Mouse (Mus musculus): Measurements from ENCODE around the gene Plxna2. TPM values are rescaled to one million over a fixed set of nuclear protein-coding genes. Genes with fewer than 3 reads are reported as not detected.

Gene Plxna2
- polyA plus RNA-seq, 1 experiment from 2014 or later: 4.0 TPM

- WGBS: 92% methylated on average over 5 of the region's 5 CpGs
- no peaks in the 10 kb centered on the region for H3K4me1 ChIP-seq (ENCODE audit: control insufficient read depth, insufficient read depth, low read length)
- no peak for ATAC-seq (ENCODE audit: insufficient number of reproducible peaks, low FRiP score, low TSS enrichment, low read depth)
Observed at GRCm38 (mm10) chr1:194776510-194777244, 158.7 kb downstream of the Plxna2 start.

GRCm38 (mm10) chr1:194777608-194778007 is 159.6 kb downstream of the Plxna2 start:
- Histone ChIP-seq H3K9ac (ENCODE audit: low read length) (no peak overlapping the region), H3K36me3 (ENCODE audit: control insufficient read depth, insufficient read depth, low read length) (no peaks in the 10 kb centered on the region), H3K27ac (replicated peaks; ENCODE audit: low read depth, low read length) (no peak overlapping the region), H3K4me2 (ENCODE audit: low read depth, severe bottlenecking) (no peak overlapping the region), H3K27me3 (ENCODE audit: control insufficient read depth, insufficient read depth, low read length) (no peaks in the 10 kb centered on the region), H3K4me1 (ENCODE audit: control insufficient read depth, insufficient read depth, low read length) (no peaks in the 10 kb centered on the region), H3K9me3 (ENCODE audit: control insufficient read depth, low read length) (no peaks in the 10 kb centered on the region), H3K4me3 (ENCODE audit: low read depth, low read length) (no peak overlapping the region)
- 84% methylated on average over 2 of the region's 2 CpGs for WGBS
- DNase-seq (ENCODE audit: low spot score): no peak
- ATAC-seq (ENCODE audit: insufficient number of reproducible peaks, low FRiP score, low TSS enrichment, low read depth): no peak

More at GRCm38 (mm10) chr1:194776510-194777244, 158.7 kb downstream of the Plxna2 start:
- H3K36me3 ChIP-seq (ENCODE audit: control insufficient read depth, insufficient read depth, low read length): no peaks in the 10 kb centered on the region
- H3K27ac ChIP-seq (replicated peaks; ENCODE audit: low read depth, low read length): no peak overlapping the region
- H3K27me3 ChIP-seq (ENCODE audit: control insufficient read depth, insufficient read depth, low read length): no peaks in the 10 kb centered on the region
- H3K4me2 ChIP-seq (ENCODE audit: low read depth, severe bottlenecking): no peak overlapping the region
- no peak overlapping the region for H3K9ac ChIP-seq (ENCODE audit: low read length)
- H3K9me3 ChIP-seq (ENCODE audit: control insufficient read depth, low read length): no peaks in the 10 kb centered on the region
- DNase-seq (ENCODE audit: low spot score): no peak
- H3K4me3 ChIP-seq (ENCODE audit: low read depth, low read length): no peak overlapping the region

- H3K36me3 ChIP-seq (ENCODE audit: control insufficient read depth, insufficient read depth, low read length): no peaks in the 10 kb centered on the region
- no peak overlapping the region for H3K9ac ChIP-seq (ENCODE audit: low read length)
- H3K4me2 ChIP-seq (ENCODE audit: low read depth, severe bottlenecking): no peak overlapping the region
- H3K9me3 ChIP-seq (ENCODE audit: control insufficient read depth, low read length): no peaks in the 10 kb centered on the region
- ATAC-seq (ENCODE audit: insufficient number of reproducible peaks, low FRiP score, low TSS enrichment, low read depth) (no peak), DNase-seq (ENCODE audit: low spot score) (no peak)
- no peak overlapping the region for H3K27ac ChIP-seq (replicated peaks; ENCODE audit: low read depth, low read length)
- no peaks in the 10 kb centered on the region for H3K4me1 ChIP-seq (ENCODE audit: control insufficient read depth, insufficient read depth, low read length)
- no peak overlapping the region for H3K4me3 ChIP-seq (ENCODE audit: low read depth, low read length)
- WGBS: 89% methylated on average over 3 of the region's 3 CpGs
- H3K27me3 ChIP-seq (ENCODE audit: control insufficient read depth, insufficient read depth, low read length): no peaks in the 10 kb centered on the region
Observed at GRCm38 (mm10) chr1:194780392-194780791, 162.4 kb downstream of the Plxna2 start.

GRCm38 (mm10) chr1:194780794-194781390 is 162.9 kb downstream of the Plxna2 start:
- Histone ChIP-seq H3K36me3 (ENCODE audit: control insufficient read depth, insufficient read depth, low read length) (no peaks in the 10 kb centered on the region), H3K27me3 (ENCODE audit: control insufficient read depth, insufficient read depth, low read length) (no peaks in the 10 kb centered on the region), H3K4me2 (ENCODE audit: low read depth, severe bottlenecking) (no peak overlapping the region), H3K9ac (ENCODE audit: low read length) (no peak overlapping the region), H3K27ac (replicated peaks; ENCODE audit: low read depth, low read length) (no peak overlapping the region), H3K4me1 (ENCODE audit: control insufficient read depth, insufficient read depth, low read length) (no peaks in the 10 kb centered on the region), H3K4me3 (ENCODE audit: low read depth, low read length) (no peak overlapping the region), H3K9me3 (ENCODE audit: control insufficient read depth, low read length) (no peaks in the 10 kb centered on the region)
- ATAC-seq (ENCODE audit: insufficient number of reproducible peaks, low FRiP score, low TSS enrichment, low read depth) (no peak), DNase-seq (ENCODE audit: low spot score) (no peak)
- WGBS: 76% methylated on average over 5 of the region's 5 CpGs

GRCm38 (mm10) chr1:194781556-194781955 is 163.5 kb downstream of the Plxna2 start:
- DNase-seq (ENCODE audit: low spot score): no peak
- WGBS: 95% methylated on average over 1 of the region's 1 CpGs
- ATAC-seq (ENCODE audit: insufficient number of reproducible peaks, low FRiP score, low TSS enrichment, low read depth): no peak
- Histone ChIP-seq H3K27me3 (ENCODE audit: control insufficient read depth, insufficient read depth, low read length) (no peaks in the 10 kb centered on the region), H3K4me3 (ENCODE audit: low read depth, low read length) (no peak overlapping the region), H3K4me1 (ENCODE audit: control insufficient read depth, insufficient read depth, low read length) (no peaks in the 10 kb centered on the region), H3K9me3 (ENCODE audit: control insufficient read depth, low read length) (no peaks in the 10 kb centered on the region), H3K27ac (replicated peaks; ENCODE audit: low read depth, low read length) (no peak overlapping the region), H3K9ac (ENCODE audit: low read length) (no peak overlapping the region), H3K4me2 (ENCODE audit: low read depth, severe bottlenecking) (no peak overlapping the region), H3K36me3 (ENCODE audit: control insufficient read depth, insufficient read depth, low read length) (no peaks in the 10 kb centered on the region)

GRCm38 (mm10) chr1:194782325-194782724 is 164.3 kb downstream of the Plxna2 start:
- Histone ChIP-seq H3K9ac (ENCODE audit: low read length) (no peak overlapping the region), H3K36me3 (ENCODE audit: control insufficient read depth, insufficient read depth, low read length) (no peaks in the 10 kb centered on the region), H3K4me1 (ENCODE audit: control insufficient read depth, insufficient read depth, low read length) (no peaks in the 10 kb centered on the region), H3K9me3 (ENCODE audit: control insufficient read depth, low read length) (no peaks in the 10 kb centered on the region), H3K4me3 (ENCODE audit: low read depth, low read length) (no peak overlapping the region), H3K4me2 (ENCODE audit: low read depth, severe bottlenecking) (no peak overlapping the region), H3K27me3 (ENCODE audit: control insufficient read depth, insufficient read depth, low read length) (no peaks in the 10 kb centered on the region), H3K27ac (replicated peaks; ENCODE audit: low read depth, low read length) (no peak overlapping the region)
- ATAC-seq (ENCODE audit: insufficient number of reproducible peaks, low FRiP score, low TSS enrichment, low read depth) (no peak), DNase-seq (ENCODE audit: low spot score) (no peak)
- 37% methylated on average over 3 of the region's 3 CpGs for WGBS

- H3K36me3 ChIP-seq (ENCODE audit: control insufficient read depth, insufficient read depth, low read length): no peaks in the 10 kb centered on the region
- WGBS: 84% methylated on average over 2 of the region's 2 CpGs
- ATAC-seq (ENCODE audit: insufficient number of reproducible peaks, low FRiP score, low TSS enrichment, low read depth) (no peak), DNase-seq (ENCODE audit: low spot score) (no peak)
- no peaks in the 10 kb centered on the region for H3K27me3 ChIP-seq (ENCODE audit: control insufficient read depth, insufficient read depth, low read length)
- no peaks in the 10 kb centered on the region for H3K9me3 ChIP-seq (ENCODE audit: control insufficient read depth, low read length)
- no peaks in the 10 kb centered on the region for H3K4me1 ChIP-seq (ENCODE audit: control insufficient read depth, insufficient read depth, low read length)
- no peak overlapping the region for H3K4me3 ChIP-seq (ENCODE audit: low read depth, low read length)
- H3K27ac ChIP-seq (replicated peaks; ENCODE audit: low read depth, low read length): no peak overlapping the region
- no peak overlapping the region for H3K9ac ChIP-seq (ENCODE audit: low read length)
- no peak overlapping the region for H3K4me2 ChIP-seq (ENCODE audit: low read depth, severe bottlenecking)
Observed at GRCm38 (mm10) chr1:194787626-194788025, 169.6 kb downstream of the Plxna2 start.

GRCm38 (mm10) chr1:194793226-194793924 is 175.4 kb downstream of the Plxna2 start:
- H3K27me3 ChIP-seq (ENCODE audit: control insufficient read depth, insufficient read depth, low read length): no peaks in the 10 kb centered on the region
- 80% methylated on average over 8 of the region's 8 CpGs for WGBS
- no peak overlapping the region for H3K9ac ChIP-seq (ENCODE audit: low read length)
- no peaks in the 10 kb centered on the region for H3K4me1 ChIP-seq (ENCODE audit: control insufficient read depth, insufficient read depth, low read length)
- ATAC-seq (ENCODE audit: insufficient number of reproducible peaks, low FRiP score, low TSS enrichment, low read depth) (no peak), DNase-seq (ENCODE audit: low spot score) (no peak)
- no peak overlapping the region for H3K27ac ChIP-seq (replicated peaks; ENCODE audit: low read depth, low read length)
- no peak overlapping the region for H3K4me2 ChIP-seq (ENCODE audit: low read depth, severe bottlenecking)
- H3K9me3 ChIP-seq (ENCODE audit: control insufficient read depth, low read length): no peaks in the 10 kb centered on the region
- H3K36me3 ChIP-seq (ENCODE audit: control insufficient read depth, insufficient read depth, low read length): no peaks in the 10 kb centered on the region
- no peak overlapping the region for H3K4me3 ChIP-seq (ENCODE audit: low read depth, low read length)
